Mouse (Mus musculus) ovary, adult 2 months (tissue): Measurements from ENCODE around the gene Fkbp11. TPM values are rescaled to one million over a fixed set of nuclear protein-coding genes. Genes with fewer than 3 reads are reported as not detected.

Experiments
- polyA plus RNA-seq: library from polyadenylated mRNA; depleted of rRNA; stranded (reverse); fragments of >200 nt; gene quantifications from 2 replicates; pipeline ENCODE4 v1.2.3, GENCODE M21; 2012; rRNA removed

Fkbp11 gene
- 28.3 and 37.1 TPM in 2 replicates for polyA plus RNA-seq

DNA sequence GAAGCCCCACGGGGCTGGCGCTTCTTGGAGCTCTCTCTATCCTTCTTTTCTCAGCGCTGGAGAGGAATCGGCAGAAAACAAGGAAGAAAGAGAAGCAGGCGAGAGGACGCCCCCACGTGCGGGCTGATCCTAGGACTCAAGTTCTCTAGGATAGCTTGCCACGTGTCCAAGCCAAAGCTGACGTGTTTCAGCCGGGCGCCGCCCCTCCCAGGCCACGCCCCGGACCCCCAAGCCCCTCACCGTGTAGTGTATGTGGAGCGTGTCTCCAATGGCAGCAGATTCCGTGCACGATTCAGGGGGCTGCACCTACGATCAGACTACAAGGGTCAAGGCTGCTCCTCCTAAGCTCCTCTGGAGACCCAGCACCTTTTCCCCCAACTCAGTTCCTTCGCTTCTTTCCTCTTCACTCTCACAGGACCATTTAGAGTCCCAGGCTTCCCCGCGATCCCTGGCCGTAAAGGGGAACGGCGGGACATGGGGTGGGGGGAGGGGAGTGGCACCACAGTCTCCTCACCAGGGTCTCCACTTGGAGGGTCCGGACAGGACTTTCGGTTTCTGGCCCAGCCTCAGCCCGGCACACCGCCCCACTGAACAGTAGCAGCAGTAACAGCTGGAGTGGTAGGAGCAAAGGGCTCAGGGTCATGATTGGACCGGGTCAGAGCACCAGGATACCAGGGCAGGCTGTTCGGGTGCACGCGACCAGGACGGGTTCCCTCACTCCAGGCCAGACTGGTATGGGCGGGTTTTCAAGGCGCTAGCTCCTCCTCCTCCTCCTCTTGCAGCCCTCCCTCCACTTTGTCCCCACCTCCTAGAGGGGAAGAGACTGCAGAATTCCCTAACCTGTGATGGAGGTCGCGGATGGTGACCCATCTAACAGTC, at the start of gene Fkbp11:
Fkbp11 (minus strand) TSS at position 756 of the 879 bp plus-strand sequence.

GRCm38 (mm10) chr15:98777762-98778161, 49.8 kb upstream of the Fkbp11 start, which contains the start of gene Wnt10b:
TSS of gene Wnt10b (minus strand) at chr15:98778150.

DNA sequence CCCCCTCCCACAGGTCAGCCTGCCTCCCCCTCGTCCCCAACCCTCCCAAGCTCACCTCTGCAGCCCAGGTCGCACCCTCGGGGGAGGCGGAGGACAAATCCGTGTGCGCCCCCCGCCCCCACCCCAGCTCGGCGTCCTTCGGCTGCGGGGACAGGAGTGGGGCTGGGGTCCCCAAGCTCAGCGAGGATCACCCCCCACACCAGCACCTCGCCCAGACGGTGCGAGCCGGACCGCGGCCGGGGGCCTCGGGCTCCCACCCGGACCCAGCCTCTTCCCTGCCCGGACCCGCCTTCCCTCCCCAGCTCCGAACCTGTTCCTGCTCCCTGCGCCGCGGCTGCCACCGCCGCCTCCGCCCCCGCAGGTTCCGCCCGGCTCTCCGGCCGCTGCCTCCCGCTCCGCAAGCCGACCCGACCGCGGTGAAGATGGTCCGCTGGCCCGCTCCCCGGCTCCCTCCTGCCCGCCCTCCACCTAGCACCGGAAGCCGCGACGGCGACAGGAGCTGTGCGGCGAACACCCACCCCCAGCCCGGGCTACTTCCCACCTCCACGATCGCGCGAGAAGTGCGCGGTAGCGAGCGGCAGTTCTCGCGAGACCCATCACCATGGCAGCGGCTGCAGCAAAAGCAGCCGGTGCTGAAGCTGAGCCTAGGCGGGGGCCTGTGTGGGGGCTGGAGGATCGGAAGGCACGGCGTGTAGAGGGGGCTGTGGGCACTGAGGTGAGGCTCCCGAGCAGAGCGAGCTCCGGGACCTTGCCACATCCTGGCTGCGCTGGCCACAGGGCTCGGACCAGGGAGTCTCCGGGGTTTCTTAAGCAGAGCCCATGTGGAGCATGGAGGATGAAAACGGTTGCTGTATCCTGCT, 34.9 kb upstream of the Fkbp11 start, which contains the start of gene Arf3:
Arf3 (minus strand) TSS at position 545 of the 860 bp plus-strand sequence.

DNA sequence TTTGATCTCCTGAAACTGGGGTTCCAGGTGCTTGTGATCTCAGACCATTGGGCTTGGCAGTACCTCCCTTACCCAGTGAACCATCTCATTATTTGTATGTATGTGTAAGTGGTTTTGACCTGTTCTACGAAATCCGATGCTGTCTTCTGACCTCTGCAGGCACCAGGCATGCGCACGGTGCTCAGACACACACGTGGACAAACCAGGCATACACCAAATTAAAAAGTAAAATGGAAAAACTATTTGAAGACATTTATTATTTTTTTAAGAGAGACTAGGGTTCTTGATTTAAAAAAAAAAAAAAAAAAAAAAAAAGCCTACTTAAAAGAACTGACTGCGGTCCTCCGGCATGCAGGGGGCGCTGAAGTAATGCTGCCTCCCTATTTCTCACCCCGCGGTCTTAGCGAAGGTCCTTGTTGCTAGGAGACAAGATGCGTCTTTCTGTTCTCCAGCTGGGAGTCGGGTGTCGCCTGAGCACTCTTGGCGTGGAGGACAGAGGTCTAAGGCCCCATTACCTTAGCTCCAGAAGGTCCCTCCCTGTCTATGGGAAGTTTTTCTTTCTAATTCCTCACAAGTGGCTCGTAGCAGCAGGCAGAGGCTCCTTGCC, 20.1 kb downstream of the Fkbp11 start, which contains the start of gene Ccdc65:
Ccdc65 (plus strand) TSS at position 442 of the 607 bp plus-strand sequence.

GRCm38 (mm10) chr15:98676940-98677728, 50.9 kb downstream of the Fkbp11 start, which contains the start of gene Rnd1:
TSS of gene Rnd1 (minus strand) at chr15:98677461.

Other genes with a start within 250 kb of the Fkbp11 start
- gene Lalba, start 245.5 kb downstream of the Fkbp11 start, polyA plus RNA-seq: not detected in 2 replicates
- gene Olfr279, start 235.8 kb downstream of the Fkbp11 start, polyA plus RNA-seq: not detected in 2 replicates
- 40.8 and 48.7 TPM in 2 replicates for gene Kansl2, start 193.9 kb downstream of the Fkbp11 start, polyA plus RNA-seq
- 14.3 and 16.6 TPM in 2 replicates for gene Ccnt1, start 157.3 kb downstream of the Fkbp11 start, polyA plus RNA-seq
- gene 4930415O20Rik, start 157.2 kb downstream of the Fkbp11 start, polyA plus RNA-seq: 0.99 TPM in 1 of 2 replicates, not detected in the other
- 92.3 and 95.3 TPM in 2 replicates for gene Adcy6, start 118.1 kb downstream of the Fkbp11 start, polyA plus RNA-seq
- gene Cacnb3, start 97.4 kb downstream of the Fkbp11 start, polyA plus RNA-seq: 122 and 125 TPM in 2 replicates
- gene Ddx23, start 65.3 kb downstream of the Fkbp11 start, polyA plus RNA-seq: 36.2 and 37.9 TPM in 2 replicates
- 2.1 and 2.6 TPM in 2 replicates for gene Rnd1, start 50.7 kb downstream of the Fkbp11 start, polyA plus RNA-seq
- 6.3 and 7.8 TPM in 2 replicates for gene Ccdc65, start 20.0 kb downstream of the Fkbp11 start, polyA plus RNA-seq
- gene Arf3, start 35.0 kb upstream of the Fkbp11 start, polyA plus RNA-seq: 143 and 148 TPM in 2 replicates
- gene Wnt10b, start 50.0 kb upstream of the Fkbp11 start, polyA plus RNA-seq: 104 and 226 TPM in 2 replicates
- gene Wnt1, start 61.7 kb upstream of the Fkbp11 start, polyA plus RNA-seq: 0.14 and 0.35 TPM in 2 replicates
- 0.07 TPM in 1 of 2 replicates, not detected in the other for gene Ddn, start 81.3 kb upstream of the Fkbp11 start, polyA plus RNA-seq
- 51.7 and 70.0 TPM in 2 replicates for gene Prkag1, start 103.3 kb upstream of the Fkbp11 start, polyA plus RNA-seq
- 33.6 and 36.2 TPM in 2 replicates for gene Kmt2d, start 143.0 kb upstream of the Fkbp11 start, polyA plus RNA-seq
- 5.6 and 7.7 TPM in 2 replicates for gene Rhebl1, start 166.3 kb upstream of the Fkbp11 start, polyA plus RNA-seq
- 31.3 and 36.8 TPM in 2 replicates for gene Dhh, start 170.3 kb upstream of the Fkbp11 start, polyA plus RNA-seq
- 185 and 201 TPM in 2 replicates for gene Lmbr1l, start 190.0 kb upstream of the Fkbp11 start, polyA plus RNA-seq
- 2,787 and 3,874 TPM in 2 replicates for gene Tuba1b, start 206.4 kb upstream of the Fkbp11 start, polyA plus RNA-seq
- 283 and 558 TPM in 2 replicates for gene Gm49450, start 225.4 kb upstream of the Fkbp11 start, polyA plus RNA-seq
- 629 and 682 TPM in 2 replicates for gene Tuba1a, start 225.5 kb upstream of the Fkbp11 start, polyA plus RNA-seq